Mouse (Mus musculus) spleen, embryonic (tissue): ENCODE results near the gene Zc3h18.

Source experiments
- CTCF ChIA-PET: fragments of 350-600 bp; sonication (Branson Sonifier 250); formaldehyde crosslinking; loops from one replicate; lab custom pipeline; 2022; lab: Charles Lee

Gene Zc3h18

DNA sequence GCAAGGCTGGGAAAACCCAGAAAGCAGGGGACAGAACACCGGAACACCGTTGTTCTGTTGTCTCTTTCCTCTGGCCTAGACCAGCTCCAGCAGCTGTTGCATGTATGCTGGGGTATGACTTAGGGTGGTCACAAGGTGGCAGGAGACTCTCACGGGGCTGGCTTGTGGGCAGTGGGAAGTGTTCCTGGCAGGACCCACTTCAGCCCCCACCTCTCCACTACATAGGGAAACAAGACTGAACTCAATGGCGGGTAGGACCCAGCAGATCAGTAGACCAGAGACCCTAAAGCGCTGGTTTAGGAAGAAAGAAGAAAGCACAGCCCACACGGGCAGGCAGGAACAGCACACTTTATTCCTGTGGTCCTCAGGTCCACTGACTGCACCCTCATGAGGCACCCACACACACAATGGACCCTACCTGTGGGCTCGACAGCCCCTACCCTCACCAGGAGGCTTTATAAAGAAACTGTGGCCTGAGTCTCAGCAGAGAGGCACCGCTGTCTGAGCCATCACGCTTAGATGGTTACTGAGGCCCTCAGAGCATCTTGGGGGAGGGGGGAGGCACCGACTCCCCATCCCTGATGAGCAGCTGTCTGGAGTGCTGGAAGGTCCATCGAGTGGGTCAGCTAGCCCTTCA, 57.0 kb downstream of the Zc3h18 start:
- CTCF ChIA-PET = no interaction called here

DNA sequence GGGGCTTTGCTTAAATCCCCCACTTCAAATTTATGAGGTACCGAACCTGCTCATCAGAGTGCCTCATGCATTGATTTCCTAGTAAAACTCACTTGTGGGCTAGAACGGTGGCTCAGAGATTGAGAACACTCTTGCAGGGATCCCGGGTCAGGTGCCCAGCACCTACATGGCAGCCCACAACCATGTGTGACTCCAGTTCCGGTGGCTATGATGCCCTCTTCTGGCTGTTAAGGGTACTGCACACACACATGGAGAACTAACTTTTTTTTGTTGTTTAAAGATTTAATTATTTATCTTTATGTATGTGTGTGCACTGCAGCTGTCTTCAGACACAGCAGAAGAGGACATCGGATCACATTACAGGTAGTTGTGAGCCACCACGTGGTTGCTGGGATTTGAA, 59.0 kb downstream of the Zc3h18 start:
- CTCF ChIA-PET = interaction anchor here (0.7 kb wide), 1 partner anchor 120 kb away, joined by 5 read pairs; no protein-coding TSS in a partner anchor

DNA sequence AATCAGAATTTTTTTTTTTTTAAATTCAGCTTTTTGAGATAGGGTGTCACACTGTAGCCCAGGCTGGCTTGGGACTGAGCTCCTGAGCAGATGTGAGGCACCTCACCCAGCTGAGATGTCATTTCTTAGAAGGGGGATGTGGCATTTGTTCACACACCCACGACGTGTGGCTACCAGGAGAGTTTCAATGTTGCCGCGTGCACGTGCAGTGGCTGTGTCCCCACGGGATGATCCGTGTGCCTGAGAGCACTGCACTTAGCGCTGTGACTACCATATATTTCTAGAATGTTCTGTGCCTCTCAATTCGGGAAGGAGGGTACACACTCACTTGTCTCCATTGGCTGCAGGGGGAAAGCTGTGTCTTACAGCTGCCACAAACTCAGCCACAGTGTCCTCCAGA, 59.7 kb downstream of the Zc3h18 start:
- CTCF ChIA-PET = interaction anchor here (0.7 kb wide), 1 partner anchor 119 kb away, joined by 5 read pairs; no protein-coding TSS in a partner anchor

DNA sequence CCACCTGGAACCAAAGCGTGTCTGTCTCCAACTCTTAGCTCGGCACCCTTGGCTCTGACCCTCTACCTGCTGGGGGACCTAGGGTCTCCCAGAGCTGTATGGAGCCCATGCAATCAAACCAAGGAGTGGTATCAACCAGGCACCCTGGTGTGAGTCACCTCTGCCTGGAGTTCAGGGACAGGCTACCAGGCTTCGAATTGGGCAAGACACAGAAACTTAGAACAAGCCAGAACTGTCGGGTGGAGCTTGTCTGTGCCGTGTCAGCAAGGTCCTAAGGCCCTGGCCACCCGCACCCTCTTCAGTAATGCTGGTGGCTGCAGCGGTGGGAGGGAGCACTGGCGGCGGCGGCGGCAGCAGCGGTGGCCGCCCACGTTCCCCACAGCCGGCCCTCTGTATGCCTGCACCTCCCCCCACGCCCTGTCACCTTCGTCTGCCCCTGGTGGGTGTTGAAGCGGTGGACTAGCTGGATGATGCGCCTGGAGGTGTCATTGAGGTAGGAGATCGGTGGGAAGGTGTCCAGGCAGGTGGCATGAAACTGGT, 60.2 kb downstream of the Zc3h18 start:
- CTCF ChIA-PET = interaction anchor here (1.3 kb wide), 1 partner anchor 45 kb away, joined by 3 read pairs; no protein-coding TSS in a partner anchor

DNA sequence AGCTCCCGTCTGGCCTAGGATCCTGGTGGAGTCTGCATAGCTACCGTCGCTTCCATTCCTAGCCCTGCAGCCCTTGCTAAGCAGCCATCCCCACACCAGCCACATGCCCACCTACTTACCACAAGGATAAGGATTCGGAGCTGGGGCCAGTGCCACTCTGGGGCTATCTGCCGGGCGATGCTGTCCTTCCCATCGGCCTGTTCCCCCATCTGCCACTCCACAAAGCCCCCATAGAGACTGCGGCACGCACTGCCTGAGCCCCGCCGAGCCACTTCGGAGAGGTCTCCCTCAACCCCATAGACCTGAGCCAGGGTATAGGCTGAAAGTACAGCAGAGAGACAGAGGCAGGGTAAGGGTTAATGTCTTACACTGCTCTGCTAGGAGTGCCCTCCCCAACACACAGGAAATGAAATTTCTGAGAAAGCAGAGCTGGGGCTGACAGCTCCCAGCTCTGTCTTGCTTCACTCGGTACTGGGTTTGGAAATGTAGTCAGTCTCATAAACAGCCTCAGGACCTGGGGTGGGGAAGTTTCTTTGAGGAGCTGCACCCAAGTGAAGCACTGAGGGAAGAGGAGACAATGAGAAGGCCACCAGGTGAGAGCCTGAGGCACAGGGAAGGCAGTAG, 61.4 kb downstream of the Zc3h18 start:
- CTCF ChIA-PET = interaction anchor here (0.6 to 1.3 kb wide), 3 partner anchors 11 to 103 kb away, joined by 3 to 4 read pairs (median 3); no protein-coding TSS in a partner anchor

DNA sequence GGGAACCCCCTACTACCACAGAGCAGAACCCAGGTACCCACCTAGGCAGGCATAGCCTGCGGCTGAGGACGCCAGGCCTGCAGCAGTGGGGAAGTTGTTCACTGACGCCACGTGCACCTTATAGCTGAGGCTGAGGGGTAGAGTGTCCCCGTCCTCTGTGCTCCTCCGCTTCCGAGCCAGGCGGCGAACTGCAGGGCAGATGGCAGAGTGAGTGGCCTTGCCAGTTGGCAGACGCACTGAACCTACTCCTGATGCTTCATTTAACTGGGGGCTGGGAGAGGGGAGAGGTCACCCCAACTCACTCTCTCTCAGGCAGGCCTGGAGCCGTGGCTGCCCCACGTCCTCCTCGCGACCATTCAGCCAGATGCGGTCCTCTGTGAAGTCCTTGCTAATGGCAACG, 62.9 kb downstream of the Zc3h18 start:
- CTCF ChIA-PET = no interaction called here

DNA sequence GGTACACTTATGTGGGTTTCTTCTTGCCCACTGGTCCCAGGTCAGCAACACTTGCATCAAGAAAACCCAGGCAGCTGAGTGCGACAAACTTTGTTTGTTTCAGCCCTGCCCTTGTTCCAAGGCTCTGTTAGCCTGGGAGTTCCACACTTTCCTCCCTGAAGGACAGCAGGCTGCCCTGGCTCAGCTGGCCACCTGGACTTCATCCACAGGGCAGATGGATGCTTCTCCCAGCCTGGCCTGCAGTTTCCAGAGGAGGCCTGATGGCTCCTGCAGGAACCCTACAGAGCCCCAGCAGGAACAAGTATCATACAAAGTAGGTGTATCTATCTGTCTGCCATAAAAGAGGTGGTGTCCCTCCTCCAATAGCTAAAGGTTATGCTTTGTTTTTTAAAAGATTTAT, 64.9 kb downstream of the Zc3h18 start:
- CTCF ChIA-PET = interaction anchor here (0.5 to 0.6 kb wide), 2 partner anchors 61 to 166 kb away, joined by 3 to 4 read pairs; no protein-coding TSS in a partner anchor

DNA sequence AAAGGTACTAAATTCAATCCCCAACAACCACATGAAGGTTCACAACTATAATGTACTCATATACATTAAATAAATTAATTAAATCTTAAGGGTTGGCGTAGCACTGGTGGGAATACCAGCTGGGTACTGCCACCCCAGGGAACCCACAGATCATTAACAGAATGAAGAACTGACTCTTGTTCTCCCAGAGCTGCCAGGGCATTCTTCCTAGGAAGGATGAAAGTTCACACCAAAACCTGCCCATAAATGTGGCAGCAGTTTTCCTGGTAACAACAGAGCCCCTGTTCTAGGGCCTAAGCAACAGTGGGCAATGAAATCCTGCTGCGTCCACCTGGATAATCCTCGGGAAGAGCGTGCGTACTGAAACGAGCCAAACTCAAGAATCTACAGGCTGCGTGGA, 65.9 kb downstream of the Zc3h18 start:
- CTCF ChIA-PET = no interaction called here

DNA sequence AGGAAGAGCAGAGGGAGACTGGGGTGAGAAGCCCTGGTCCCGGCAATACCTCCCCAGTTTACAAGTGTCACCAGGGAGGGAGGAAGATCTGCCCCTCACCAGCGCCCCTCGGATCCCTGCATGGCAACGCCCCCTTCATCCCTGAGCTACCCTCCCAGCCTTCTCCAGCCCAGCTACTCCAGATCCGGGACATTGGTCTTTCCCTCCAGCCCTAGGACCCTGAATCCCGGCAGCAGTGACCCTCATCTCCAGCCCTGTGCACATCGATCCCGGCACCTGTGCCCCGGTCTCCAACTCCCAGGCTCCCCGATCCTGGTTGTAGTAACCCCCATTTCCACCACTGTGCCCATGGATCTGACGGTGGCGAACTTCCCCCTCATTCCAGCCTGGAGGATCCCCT, 66.4 kb downstream of the Zc3h18 start:
- CTCF ChIA-PET = no interaction called here

DNA sequence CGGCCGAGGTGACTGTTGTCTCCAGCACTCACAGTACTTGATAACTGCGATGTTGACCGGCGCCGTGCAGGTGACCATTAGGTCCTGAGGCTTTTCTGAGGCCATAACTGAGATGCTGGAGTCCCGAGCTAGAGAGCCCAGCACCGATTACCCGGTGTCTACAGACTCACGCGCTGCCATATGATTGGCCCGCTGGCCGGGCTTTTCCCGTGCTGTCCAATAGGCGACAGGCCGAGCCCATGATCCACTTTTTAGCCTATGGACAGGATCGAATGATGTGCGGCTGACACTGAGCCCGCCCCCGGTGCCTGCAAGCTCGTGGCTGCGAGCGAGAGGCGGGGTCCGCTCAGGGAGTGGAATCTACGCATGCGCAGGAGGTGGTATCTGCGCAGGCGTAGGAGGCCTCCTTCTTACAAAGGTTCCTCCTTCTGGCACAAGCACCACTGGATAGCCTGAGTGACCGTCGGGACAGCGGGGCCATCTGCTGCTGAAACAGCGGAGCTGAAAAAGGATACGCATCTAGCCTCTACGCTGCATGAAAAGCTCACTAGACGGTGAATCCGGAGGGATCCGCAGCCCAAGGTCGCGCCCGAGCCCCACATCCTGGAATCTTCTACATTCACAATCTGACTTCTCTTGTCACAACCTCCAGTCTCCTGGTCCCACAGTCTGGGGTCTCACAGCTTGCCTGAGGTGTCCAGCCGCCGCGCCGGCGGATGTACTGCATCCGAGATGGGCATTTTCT, 67.0 kb downstream of the Zc3h18 start, which contains the start of gene Mvd:
TSS of gene Mvd (minus strand) at position 161 of the 745 bp plus-strand sequence.
- CTCF ChIA-PET = interaction anchor here (0.6 kb wide), 1 partner anchor 44 kb away, joined by 3 read pairs; no protein-coding TSS in a partner anchor

DNA sequence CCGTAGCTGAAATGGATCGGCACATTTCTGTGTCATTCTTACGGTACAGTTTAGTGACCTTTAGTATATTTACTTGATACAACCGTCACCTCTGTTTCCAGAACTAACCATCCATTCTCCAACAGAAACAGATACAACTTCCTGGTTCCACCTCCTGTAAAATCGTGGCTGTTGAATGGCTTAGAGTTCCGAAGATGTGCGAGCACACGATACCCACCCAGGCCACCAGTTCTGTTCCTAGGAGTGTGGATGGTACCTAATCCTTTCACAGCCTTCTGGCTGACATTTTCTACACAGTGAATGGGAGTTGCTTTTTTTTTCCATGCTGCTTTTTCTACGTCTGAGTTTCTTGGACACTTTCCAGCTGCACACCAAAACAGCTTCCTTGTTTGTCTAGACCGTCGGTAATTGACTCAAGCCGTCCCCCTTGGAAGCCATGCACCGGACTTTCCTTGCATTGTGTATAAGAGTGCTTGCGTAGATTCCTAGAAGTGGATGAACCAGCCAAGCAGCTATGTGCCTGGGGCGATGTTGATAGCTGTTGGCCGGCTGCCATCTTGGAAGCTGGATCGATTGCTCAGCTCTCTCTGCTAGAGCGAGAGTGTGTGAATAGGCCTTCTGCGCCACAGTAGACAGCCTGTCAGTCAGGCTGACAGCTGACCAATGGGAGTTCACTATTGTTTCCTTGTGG, 67.8 kb downstream of the Zc3h18 start:
- CTCF ChIA-PET = interaction anchor here (0.6 kb wide), 2 partner anchors 9 to 14 kb away, joined by 3 to 5 read pairs; no protein-coding TSS in a partner anchor

DNA sequence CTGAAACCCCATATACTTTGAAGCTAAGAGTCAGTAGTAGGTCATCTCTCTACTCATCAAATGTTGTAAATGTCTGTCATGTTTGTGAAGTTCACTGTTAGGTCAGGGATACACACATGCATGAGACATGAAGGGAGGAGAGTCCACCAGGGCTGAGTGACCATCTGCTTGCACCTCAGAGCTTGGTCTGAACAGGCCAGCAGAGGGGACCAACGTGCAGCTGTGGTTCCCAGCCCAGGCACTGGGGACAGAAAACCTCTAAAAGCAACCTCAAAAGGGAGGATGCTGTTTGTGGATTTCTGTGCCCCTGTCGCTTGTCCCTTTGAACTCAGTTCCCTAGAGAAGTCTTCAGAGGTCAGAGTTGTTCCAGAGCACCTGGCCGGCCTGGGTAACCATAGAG, 68.8 kb downstream of the Zc3h18 start:
- CTCF ChIA-PET = interaction anchor here (0.6 kb wide), 1 partner anchor 72 kb away, joined by 3 read pairs; no protein-coding TSS in a partner anchor

DNA sequence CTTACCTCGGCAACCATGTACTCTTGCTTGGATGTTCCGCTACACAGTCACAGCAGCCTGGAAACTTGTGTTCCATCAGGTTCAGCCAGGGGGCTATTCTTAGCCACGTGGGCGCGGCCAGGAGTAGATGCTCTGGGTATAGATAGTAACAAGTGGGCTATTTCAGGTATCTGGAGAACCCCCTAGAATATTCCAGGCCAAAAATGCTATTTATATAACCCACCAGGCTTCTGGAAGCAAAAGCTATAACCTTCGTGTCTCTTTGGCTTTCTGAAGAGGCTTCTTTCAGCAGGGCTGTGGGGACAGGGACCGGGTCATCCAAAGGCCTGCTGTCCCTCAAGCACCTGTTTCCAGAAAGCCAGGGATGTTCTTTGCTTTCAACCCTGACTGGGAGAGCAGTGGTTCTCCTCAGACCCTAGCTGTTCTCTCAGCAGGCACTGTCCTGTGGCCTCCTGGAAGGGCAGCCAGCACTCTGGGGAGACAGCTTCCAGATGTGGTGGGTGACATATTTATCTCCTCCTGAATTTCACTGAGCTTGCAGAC, 74.8 kb downstream of the Zc3h18 start:
- CTCF ChIA-PET = no interaction called here

DNA sequence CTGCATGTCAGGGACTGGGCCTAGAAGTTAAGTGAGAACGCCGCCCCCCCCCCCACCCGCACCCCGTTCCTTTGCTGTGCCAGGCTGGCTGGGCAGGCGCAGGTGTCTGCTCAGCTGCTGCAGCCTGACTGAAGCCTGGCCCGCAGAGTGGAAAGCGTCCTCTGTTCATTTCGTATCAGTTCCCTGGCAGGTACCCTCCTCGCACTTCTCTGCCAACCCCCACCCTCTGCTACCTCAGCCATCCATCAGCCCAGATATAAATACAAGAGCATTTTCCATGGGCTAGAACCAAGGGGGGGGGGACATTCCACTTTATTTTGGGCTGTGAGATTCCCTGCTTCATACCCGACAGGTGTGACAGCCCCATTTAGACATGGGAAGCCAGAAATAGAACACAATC, 75.7 kb downstream of the Zc3h18 start:
- CTCF ChIA-PET = interaction anchor here (0.7 kb wide), 1 partner anchor 273 kb away, joined by 7 read pairs; no protein-coding TSS in a partner anchor

DNA sequence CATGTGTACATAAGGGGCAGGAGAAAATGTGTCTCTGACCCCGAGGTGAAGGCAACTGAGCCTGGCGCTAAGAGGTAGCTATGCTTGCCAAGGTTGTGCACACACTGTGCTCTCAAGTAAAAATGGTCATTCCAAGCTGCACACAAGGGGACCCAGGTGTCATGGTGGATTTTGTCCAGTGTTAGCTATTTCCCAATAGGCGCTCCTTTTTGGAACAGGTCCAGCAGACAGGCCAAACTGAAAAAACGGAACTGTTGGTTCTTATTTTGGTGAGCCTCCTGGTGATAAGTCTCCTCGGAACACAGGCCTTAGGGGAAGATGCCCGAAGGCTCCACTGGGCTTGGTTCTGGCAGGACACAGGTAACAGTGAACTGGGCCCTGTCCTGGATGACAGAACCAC, 78.0 kb downstream of the Zc3h18 start:
- CTCF ChIA-PET = no interaction called here

DNA sequence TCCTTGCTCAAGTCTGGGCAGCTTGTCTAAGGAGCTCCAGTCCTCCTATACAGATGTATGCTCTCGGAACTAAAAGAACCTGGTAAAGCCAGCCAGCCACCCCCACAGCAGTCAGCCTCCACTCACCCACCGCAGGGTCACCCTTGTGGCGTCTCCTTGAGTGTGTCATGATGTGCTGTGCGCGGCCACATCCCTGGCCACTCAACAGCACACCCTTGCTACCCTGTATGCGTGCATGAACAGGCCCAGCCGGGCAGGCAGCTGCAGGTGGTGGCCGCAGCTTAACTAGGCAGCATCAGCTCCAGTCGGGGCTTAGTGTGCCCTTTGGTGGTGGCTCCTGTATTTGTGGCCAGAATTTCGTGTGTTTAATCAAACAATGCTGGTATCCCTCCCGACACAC, 80.8 kb downstream of the Zc3h18 start:
- CTCF ChIA-PET = no interaction called here

DNA sequence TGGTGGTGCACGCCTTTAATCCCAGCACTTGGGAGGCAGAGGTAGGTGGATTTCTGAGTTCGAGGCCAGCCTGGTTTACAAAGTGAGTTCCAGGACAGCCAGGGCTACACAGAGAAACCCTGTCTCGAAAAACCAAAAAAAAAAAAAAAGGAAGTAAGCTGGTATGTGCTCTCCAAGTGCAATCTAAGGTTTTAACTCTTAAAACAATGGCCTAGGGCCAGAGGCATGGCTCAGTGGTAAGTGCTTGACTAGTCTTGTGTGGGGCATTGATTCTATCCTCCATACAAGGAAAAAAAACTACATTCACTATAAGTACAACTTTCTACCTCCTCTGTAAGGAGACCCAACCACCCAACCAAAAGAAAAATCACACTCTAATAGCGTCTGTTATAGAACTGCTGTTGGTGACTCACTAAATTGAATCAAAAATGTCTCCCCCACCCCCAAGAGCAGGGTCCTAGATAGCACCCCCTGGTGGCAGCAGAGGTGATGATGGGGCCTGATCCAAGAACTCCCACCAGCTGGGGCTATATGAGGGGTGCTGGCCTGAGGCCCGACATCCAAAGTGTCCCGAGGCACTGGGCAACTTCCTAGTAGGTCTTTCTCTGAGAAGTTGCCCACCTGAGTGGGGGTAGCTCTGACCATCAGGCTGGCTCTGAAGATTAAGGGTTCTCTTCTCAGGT, 83.0 kb downstream of the Zc3h18 start:
- CTCF ChIA-PET = interaction anchor here (0.6 kb wide), 1 partner anchor 20 kb away, joined by 3 read pairs; no protein-coding TSS in a partner anchor

DNA sequence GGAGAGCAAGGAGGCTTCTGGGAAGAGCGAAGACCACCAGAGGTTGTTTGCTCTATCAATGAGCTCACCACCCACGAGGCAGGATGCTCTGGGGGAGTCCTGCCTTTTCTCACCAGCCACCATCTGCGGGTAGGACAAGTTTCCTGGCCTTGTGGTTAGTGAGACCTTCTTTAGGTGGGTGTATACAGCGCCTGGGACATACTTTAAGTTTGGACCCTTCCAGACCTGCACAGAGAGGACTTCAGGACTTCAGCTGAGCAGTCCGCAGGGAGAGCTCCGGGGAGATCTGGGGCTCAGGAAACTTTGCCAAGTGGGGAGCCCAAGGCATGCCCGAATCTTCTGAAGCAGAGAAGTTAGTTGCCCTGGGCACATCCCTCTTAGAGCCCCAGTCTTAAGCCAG, 83.6 kb downstream of the Zc3h18 start:
- CTCF ChIA-PET = no interaction called here

DNA sequence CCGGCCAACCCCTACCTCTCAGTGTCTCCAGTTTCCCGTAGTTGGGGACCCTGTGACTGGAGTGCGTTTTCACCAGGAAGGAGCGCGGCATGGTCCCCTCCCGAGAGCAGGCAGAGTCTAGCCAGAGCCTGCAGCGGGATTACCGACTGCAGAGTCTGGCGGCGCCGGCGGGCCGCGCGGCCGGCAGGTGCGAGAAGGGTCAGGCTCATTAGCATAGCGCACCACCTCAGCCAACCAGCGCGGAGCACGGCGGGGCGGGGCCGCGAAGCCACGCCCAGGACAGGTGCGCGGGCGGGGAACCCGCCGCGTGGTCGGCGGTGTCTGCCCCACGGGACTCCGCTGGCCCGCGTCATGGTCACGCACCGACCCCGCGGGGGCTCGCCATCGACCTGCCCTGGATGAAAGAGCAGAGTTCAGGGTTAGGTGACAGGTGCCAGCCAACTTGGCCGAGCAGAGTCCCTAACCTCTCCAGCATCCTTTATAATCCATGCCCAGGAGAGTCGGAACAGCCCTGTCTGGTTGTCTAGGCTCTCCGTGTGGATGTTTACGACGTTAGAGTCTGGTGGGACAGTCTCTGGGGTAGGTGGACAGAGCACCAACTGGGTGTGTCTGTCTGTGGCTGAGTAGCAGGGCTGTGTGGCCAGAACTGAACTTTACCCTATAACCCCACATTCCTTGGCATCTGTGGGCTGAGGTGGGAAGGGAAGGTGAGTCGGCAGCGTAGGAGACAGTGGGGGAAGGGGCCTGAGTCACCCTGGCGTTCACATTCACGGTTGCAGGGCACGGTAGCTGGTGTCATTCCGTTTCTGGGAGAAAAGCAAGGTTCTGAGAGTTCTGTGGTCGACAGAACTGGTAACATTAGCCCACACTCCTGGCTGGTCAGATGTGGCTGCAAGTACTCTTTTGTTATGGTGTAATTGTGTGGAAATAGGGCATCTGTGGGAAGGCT, 84.4 kb downstream of the Zc3h18 start, which contains the start of gene Snai3:
TSS of gene Snai3 (minus strand) at position 210 of the 949 bp plus-strand sequence.
- CTCF ChIA-PET = no interaction called here
